Mouse (Mus musculus) gastrocnemius, postnatal 36 days (tissue): ENCODE measurements around the gene Gbp10. TPM values are rescaled to one million over a fixed set of nuclear protein-coding genes. Genes with fewer than 3 reads are reported as not detected.
"Not testable (repeated sequence)": the region's sequence is repeated elsewhere in the genome, so short reads cannot be mapped to it uniquely, and the experiment has no call there.

Experiments used
- DNase-seq, 2 experiments: peaks; one replicate each; pipeline ENCODE4 v3.0.0; 2022
- intact Hi-C: fragments of 180-260 bp; cut with DNase I; formaldehyde crosslinking; loops from one replicate; pipeline ENCODE4 v1.15.1; 2025
- long read RNA-seq, 2 experiments: library from polyadenylated mRNA; stranded (forward); transcript quantifications; one replicate each; pipeline ENCODE4 v2.0.0; 2021
- total RNA-seq, 2 experiments: library from RNA; stranded (reverse); gene quantifications; 2 replicates each; pipeline ENCODE4 v1.2.3; 2021

The Gbp10 gene
- 1 to 10 TPM in 1 of 2 experiments, under 1 TPM in 1; 0.97 to 1.2 TPM for total RNA-seq
- long read RNA-seq, experiment 1, result 0 reads
- long read RNA-seq, experiment 2, partial matches to known transcripts, result 0 of 1 reads
- long read RNA-seq, experiment 2, other reads (novel, unspliced or antisense), result 0 of 1 reads

GRCm38 (mm10) chr5:105239483-105240047 lies at the start of gene Gbp10:
Gbp10 (minus strand) TSS chr5:105239533.
- DNase-seq, result peak in 1 of 2 experiments; percentile 11
- intact Hi-C loops, result not testable (repeated sequence)

- intact Hi-C loops, DNase-seq: not testable (repeated sequence)
These were observed 21.3 kb upstream of the Gbp10 start for GRCm38 (mm10) chr5:105260673-105261072.

- DNase-seq, result no peak
- intact Hi-C loops, result no loop called here
These were observed 13.2 kb upstream of the Gbp10 start for GRCm38 (mm10) chr5:105252491-105252890.

GRCm38 (mm10) chr5:105244741-105245140 lies 5.4 kb upstream of the Gbp10 start:
- DNase-seq, intact Hi-C loops: not testable (repeated sequence)

GRCm38 (mm10) chr5:105240982-105241381 lies 1.6 kb upstream of the Gbp10 start:
- DNase-seq, intact Hi-C loops: not testable (repeated sequence)

- DNase-seq, intact Hi-C loops: not testable (repeated sequence)
These were observed 931 bp downstream of the Gbp10 start for GRCm38 (mm10) chr5:105238402-105238801.

GRCm38 (mm10) chr5:105236040-105236439 lies 3.3 kb downstream of the Gbp10 start:
- intact Hi-C loops, DNase-seq: not testable (repeated sequence)

GRCm38 (mm10) chr5:105208957-105209356 lies 30.4 kb downstream of the Gbp10 start:
- DNase-seq, intact Hi-C loops: not testable (repeated sequence)

- intact Hi-C loops, DNase-seq: not testable (repeated sequence)
These were observed 38.5 kb downstream of the Gbp10 start for GRCm38 (mm10) chr5:105200791-105201355.

- DNase-seq, intact Hi-C loops: not testable (repeated sequence)
These were observed 40.2 kb downstream of the Gbp10 start for GRCm38 (mm10) chr5:105199149-105199548.

- DNase-seq, intact Hi-C loops: not testable (repeated sequence)
These were observed 41.3 kb downstream of the Gbp10 start for GRCm38 (mm10) chr5:105197915-105198560.

- intact Hi-C loops, result not testable (repeated sequence)
These were observed 43.0 kb downstream of the Gbp10 start for GRCm38 (mm10) chr5:105196308-105196707.

GRCm38 (mm10) chr5:105192536-105192935 lies 46.8 kb downstream of the Gbp10 start:
- intact Hi-C loops, DNase-seq: not testable (repeated sequence)

More at GRCm38 (mm10) chr5:105196308-105196707, 43.0 kb downstream of the Gbp10 start:
- DNase-seq, result not testable (repeated sequence)

- intact Hi-C loops, result no loop called here
- no peak for DNase-seq
These were observed 57.9 kb downstream of the Gbp10 start for GRCm38 (mm10) chr5:105181446-105181845.

Other genes starting within 250 kb of the Gbp10 start
- 1 to 10 TPM; 3.0 to 3.3 TPM for gene Gbp9, start 100.0 kb downstream of the Gbp10 start, total RNA-seq
- gene Gbp8, start 100.0 kb downstream of the Gbp10 start, total RNA-seq, result under 1 TPM in 1 of 2 experiments, not detected in 1; 0.33 TPM
- 1 to 10 TPM; 2.3 to 3.2 TPM for gene Gbp4, start 99.9 kb downstream of the Gbp10 start, total RNA-seq
- gene Gm43302, start 54.2 kb upstream of the Gbp10 start, total RNA-seq, result under 1 TPM in 1 of 2 experiments, not detected in 1; 0.89 TPM
- 1 to 10 TPM; 1.4 to 2.5 TPM for gene Gbp6, start 54.2 kb upstream of the Gbp10 start, total RNA-seq
- gene Lrrc8b, start 176.2 kb upstream of the Gbp10 start, total RNA-seq, result 1 to 10 TPM; 1.6 TPM